Mouse (Mus musculus): Measurements from ENCODE around the gene Ptrh2.

- TF ChIP-seq POLR2A (IDR thresholded peaks at IDR 0.05; ENCODE audit: extremely low read depth, insufficient read depth, low read length) (no peak), CTCF (IDR thresholded peaks at IDR 0.05; ENCODE audit: low read depth, low read length) (no peak)
These were observed 20.5 kb upstream of the Ptrh2 start for GRCm38 (mm10) chr11:86662986-86663895.

Data from liver, adult 2 months (tissue).